21 mouse cellular contexts compared by ENCODE assay signal in genomic region chr2:153295196-153295595, GRCm38 (mm10). TPM values are rescaled to one million over a fixed set of nuclear protein-coding genes. Genes with fewer than 3 reads are reported as not detected.
A peak's percentile ranks its signal among the peaks of the same experiment; 100 is the strongest.
DNase-seq lines count a peak whose midpoint lies in the region; ATAC-seq and TF ChIP-seq lines count a peak whose summit lies in the region.
"Had no signal": no experiment of that assay in that cellular context is flagged by ENCODE, and none has a peak within 500 bp of the region (broad histone marks: within the 10 kb centered on the region; RNA-seq: fewer than 3 reads in every experiment).

No protein-coding gene starts in this region.

- no peak overlapping the region for H3K27ac ChIP-seq in midbrain, embryonic 11.5 days (ENCODE audit: low read depth, low read length)
- no peak overlapping the region for H3K27ac ChIP-seq in midbrain, embryonic 16.5 days (ENCODE audit: low read length)
- H3K27ac ChIP-seq in layer of hippocampus, adult 2 months = no peak overlapping the region

- no peak overlapping the region for H3K4me3 ChIP-seq in midbrain, embryonic 11.5 days (ENCODE audit: low read depth, low read length)
- no peak overlapping the region for H3K4me3 ChIP-seq in midbrain, embryonic 16.5 days (ENCODE audit: low read depth, low read length)
- H3K4me3 ChIP-seq in layer of hippocampus, adult 2 months = no peak overlapping the region

- no peak for TF ChIP-seq CTCF in layer of hippocampus, adult 2 months (conservative IDR thresholded peaks at IDR 0.05)

- WGBS in midbrain, embryonic 11.5 days = 90% methylated on average over 4 of the region's 4 CpGs
- WGBS in midbrain, embryonic 16.5 days = 88% methylated on average over 4 of the region's 4 CpGs

- no peaks in the 10 kb centered on the region for H3K9me3 ChIP-seq in midbrain, embryonic 11.5 days (ENCODE audit: control insufficient read depth, low read length)
- no peaks in the 10 kb centered on the region for H3K9me3 ChIP-seq in midbrain, embryonic 16.5 days (replicated peaks; ENCODE audit: control insufficient read depth, low read length, poor library complexity, severe bottlenecking)
- H3K9me3 ChIP-seq: G1E had no signal

- no peak overlapping the region for H3K4me2 ChIP-seq in midbrain, embryonic 11.5 days
- no peak overlapping the region for H3K4me2 ChIP-seq in midbrain, embryonic 16.5 days (ENCODE audit: low read length)

- no peak overlapping the region for H3K9ac ChIP-seq in midbrain, embryonic 11.5 days (ENCODE audit: low read length)
- no peak overlapping the region for H3K9ac ChIP-seq in midbrain, embryonic 16.5 days (ENCODE audit: low read depth, low read length)

- H3K27me3 ChIP-seq in midbrain, embryonic 11.5 days (ENCODE audit: control insufficient read depth, insufficient read depth, low read length) = no peaks in the 10 kb centered on the region
- no peaks in the 10 kb centered on the region for H3K27me3 ChIP-seq in midbrain, embryonic 16.5 days (ENCODE audit: control insufficient read depth, insufficient read depth, low read depth, low read length)
- H3K27me3 ChIP-seq: CH12.LX, Patski had no signal

- peaks cover 10% of the 10 kb centered on the region for H3K4me1 ChIP-seq in midbrain, embryonic 11.5 days (ENCODE audit: control insufficient read depth, insufficient read depth, low read length)
- peaks cover 17% of the 10 kb centered on the region for H3K4me1 ChIP-seq in midbrain, embryonic 16.5 days (ENCODE audit: control insufficient read depth, insufficient read depth, low read length)

- no peaks in the 10 kb centered on the region; the same call in 1 of the 2 replicates for H3K36me3 ChIP-seq in midbrain, embryonic 11.5 days (ENCODE audit: control insufficient read depth, insufficient read depth, low read length)
- no peaks in the 10 kb centered on the region for H3K36me3 ChIP-seq in midbrain, embryonic 16.5 days (ENCODE audit: control insufficient read depth, insufficient read depth, low read length)

- DNase-seq in midbrain, embryonic 11.5 days (ENCODE audit: low spot score, missing footprints) = peak; percentile 69
- peak; percentile 83 for DNase-seq in fat pad, adult 2 months (ENCODE audit: extremely low read depth, low read depth, low spot score)
- DNase-seq in gonadal fat pad, adult 2 months (ENCODE audit: low read depth) = peak; percentile 75
- no peak for DNase-seq in layer of hippocampus, adult 2 months (ENCODE audit: low spot score in 2 of 2)
- no peak for DNase-seq in left cerebral cortex, adult 11 months (ENCODE audit: low spot score)
- DNase-seq: adrenal gland, adult 2 months; adrenal gland, adult 8-10 months; adrenal gland, postnatal 10 days; adrenal gland, postnatal 14 days; adrenal gland, postnatal 25 days; adrenal gland, postnatal 36 days; B cell, adult 2 months; cerebellum, adult 11 months; cerebellum, adult 11-12 months; cerebellum, adult 18-20 months had no signal

- no peak for ATAC-seq in midbrain, embryonic 11.5 days (ENCODE audit: low FRiP score)
- ATAC-seq in midbrain, embryonic 16.5 days = no peak
- ATAC-seq: activated CD4-positive, CD25-positive, alpha-beta regulatory T cell, adult 4 months; CD4-positive, CD25-positive, alpha-beta regulatory T cell, adult 4 months; Patski had no signal

RNA-seq across cellular contexts. Expression of gene Kif3b, which starts 4.0 kb away (rescaled TPM):
- polyA plus RNA-seq in midbrain, embryonic 11.5 days (2014; fragmentation: Nextera tagmentation; extraction: Ambion mirVana) = 7.5 and 9.4 TPM in 2 replicates
- polyA plus RNA-seq in midbrain, embryonic 16.5 days (2015; fragmentation: Nextera tagmentation; extraction: Ambion mirVana) = 25.8 and 26.9 TPM in 2 replicates
- polyA plus RNA-seq in gonadal fat pad, adult 2 months (2012; rRNA removed) = 11.3 and 13.3 TPM in 2 replicates
- total RNA-seq in layer of hippocampus, adult 2 months (2021) = 10 to 100 TPM; 50.6 to 55.7 TPM

RNA-seq across cellular contexts. Expression of gene Asxl1, which starts 50.4 kb away (rescaled TPM):
- polyA plus RNA-seq in midbrain, embryonic 11.5 days (2014; fragmentation: Nextera tagmentation; extraction: Ambion mirVana) = 19.6 TPM in 2 replicates
- 9.0 and 9.2 TPM in 2 replicates for polyA plus RNA-seq in midbrain, embryonic 16.5 days (2015; fragmentation: Nextera tagmentation; extraction: Ambion mirVana)
- polyA plus RNA-seq in gonadal fat pad, adult 2 months (2012; rRNA removed) = 11.8 and 13.1 TPM in 2 replicates
- 10 to 100 TPM; 34.6 to 34.9 TPM for total RNA-seq in layer of hippocampus, adult 2 months (2021)

RNA-seq across cellular contexts. Expression of gene Pofut1, which starts 53.9 kb away (rescaled TPM):
- 6.4 and 7.2 TPM in 2 replicates for polyA plus RNA-seq in midbrain, embryonic 11.5 days (2014; fragmentation: Nextera tagmentation; extraction: Ambion mirVana)
- polyA plus RNA-seq in midbrain, embryonic 16.5 days (2015; fragmentation: Nextera tagmentation; extraction: Ambion mirVana) = 5.2 and 6.4 TPM in 2 replicates
- 26.6 and 35.5 TPM in 2 replicates for polyA plus RNA-seq in gonadal fat pad, adult 2 months (2012; rRNA removed)
- 10 to 100 TPM; 16.6 to 19.4 TPM for total RNA-seq in layer of hippocampus, adult 2 months (2021)

RNA-seq across cellular contexts. Expression of gene Plagl2, which starts 54.0 kb away (rescaled TPM):
- polyA plus RNA-seq in midbrain, embryonic 11.5 days (2014; fragmentation: Nextera tagmentation; extraction: Ambion mirVana) = 31.5 and 35.3 TPM in 2 replicates
- polyA plus RNA-seq in midbrain, embryonic 16.5 days (2015; fragmentation: Nextera tagmentation; extraction: Ambion mirVana) = 5.2 and 5.4 TPM in 2 replicates
- 5.1 and 8.2 TPM in 2 replicates for polyA plus RNA-seq in gonadal fat pad, adult 2 months (2012; rRNA removed)
- total RNA-seq in layer of hippocampus, adult 2 months (2021) = 1 to 10 TPM; 5.5 to 5.8 TPM

Comparison
In these comparisons a context has a peak if more than half of its experiments do, and no peak if none do; other contexts are left out.
1. DNase-seq: peak in midbrain, embryonic 11.5 days (single experiment), fat pad, adult 2 months (single experiment) and gonadal fat pad, adult 2 months (single experiment); none in layer of hippocampus, adult 2 months (0 of 2) and left cerebral cortex, adult 11 months (single experiment).